Mouse (Mus musculus) small intestine, adult 2 months (tissue): Measurements from ENCODE around the gene Nfam1.

Experiments
- CTCF ChIP-seq: fragments of 200-500 bp; IDR thresholded peaks from 2 replicates; pipeline ENCODE4 v1.5.1; 2012; ENCODE audit warnings: low read depth, mild to moderate bottlenecking, control low read depth, inconsistent platforms, low read length, moderate library complexity, mixed read lengths; ENCODE audit not compliant: insufficient replicate concordance, insufficient read length; ENCODE audit errors: extremely low read depth
- POLR2A ChIP-seq: fragments of 200-500 bp; IDR thresholded peaks from 2 replicates; pipeline ENCODE4 v1.6.1; 2012; ENCODE audit warnings: low read depth, mild to moderate bottlenecking, control low read depth, inconsistent platforms, low read length, moderate library complexity

DNA sequence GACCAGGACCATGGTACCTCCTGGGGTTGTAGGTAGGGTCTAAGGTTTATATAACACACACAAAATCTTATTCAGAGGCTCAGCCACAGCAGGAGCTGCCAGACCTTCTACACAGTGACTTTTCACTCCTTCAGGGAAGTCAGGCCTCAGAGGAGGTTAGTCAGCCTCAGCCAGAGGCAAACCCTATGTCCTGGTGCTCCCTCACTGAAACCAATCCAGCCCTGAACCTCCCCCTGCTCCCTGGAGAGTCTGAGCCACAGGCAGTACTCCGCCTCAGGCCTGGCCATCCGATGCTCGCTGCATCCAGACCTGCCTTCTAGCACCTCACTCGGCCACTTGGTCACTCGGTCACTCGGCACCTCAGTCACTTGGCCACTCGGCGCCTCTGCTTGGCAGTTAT is 82.9 kb downstream of the Nfam1 start:
- no peak for TF ChIP-seq CTCF
- TF ChIP-seq POLR2A: no peak
